Mouse (Mus musculus) embryonic facial prominence, embryonic 11.5 days (tissue): Measurements from ENCODE around the gene Ccdc85c. TPM values are rescaled to one million over a fixed set of nuclear protein-coding genes. Genes with fewer than 3 reads are reported as not detected.

Experiments
- ATAC-seq: fragments of 200-750 bp; cut with Nextera tagmentation; replicated peaks from 2 replicates; pipeline ENCODE4 v1.8.0; 2017; ENCODE audit warnings: low read depth; ENCODE audit not compliant: insufficient number of reproducible peaks, low FRiP score, low TSS enrichment
- DNase-seq: peaks from one replicate; pipeline ENCODE4 v3.0.0-alpha.2; 2015; ENCODE audit warnings: low spot score
- H3K27ac ChIP-seq: fragments of 300-500 bp; sonication (generic); replicated peaks from 2 replicates; pipeline ENCODE4 v1.5.1; 2014; ENCODE audit warnings: mild to moderate bottlenecking, low read depth, low read length, control low read depth
- H3K27me3 ChIP-seq: fragments of 300-500 bp; sonication (generic); 2 replicates; pipeline ENCODE4 v1.6.1; 2014; ENCODE audit warnings: mild to moderate bottlenecking, low read length, moderate library complexity, mixed read lengths; ENCODE audit not compliant: control insufficient read depth, insufficient read depth
- H3K36me3 ChIP-seq: fragments of 300-500 bp; sonication (generic); replicated peaks from 2 replicates; pipeline ENCODE4 v1.6.1; 2014; ENCODE audit warnings: low read depth, mild to moderate bottlenecking, low read length, moderate library complexity, mixed read lengths; ENCODE audit not compliant: control insufficient read depth, insufficient read depth
- H3K4me1 ChIP-seq: fragments of 300-500 bp; sonication (generic); 2 replicates; pipeline ENCODE4 v1.6.1; 2014; ENCODE audit warnings: low read length, mixed read lengths; ENCODE audit not compliant: control insufficient read depth, insufficient read depth
- H3K4me2 ChIP-seq: fragments of 300-500 bp; sonication (generic); 2 replicates; pipeline ENCODE4 v1.6.1; 2014; ENCODE audit warnings: low read depth, mild to moderate bottlenecking, control low read depth, low read length, moderate library complexity
- H3K4me3 ChIP-seq: fragments of 300-500 bp; sonication (generic); 2 replicates; pipeline ENCODE4 v1.5.1; 2014; ENCODE audit warnings: low read depth, low read length, control low read depth
- H3K9ac ChIP-seq: fragments of 300-500 bp; sonication (generic); replicated peaks from 2 replicates; pipeline ENCODE4 v1.6.1; 2014; ENCODE audit warnings: mild to moderate bottlenecking, control low read depth, low read length
- H3K9me3 ChIP-seq: fragments of 300-500 bp; sonication (generic); replicated peaks from 2 replicates; pipeline ENCODE4 v1.6.1; 2016; ENCODE audit warnings: mild to moderate bottlenecking, low read length, inconsistent platforms, mixed read lengths; ENCODE audit not compliant: control insufficient read depth
- WGBS: fragments of 180-500 bp; shearing (Covaris S2); extraction: QIAGEN DNeasy Blood & Tissue Kit; methylation state at CpG from one replicate; pipeline ENCODE4 v1.1.7; 2014; 5-methylcytosine and 5-hydroxymethylcytosine counted together
- polyA plus RNA-seq: library from polyadenylated mRNA; unstranded; fragments of >200 nt; fragmentation: Nextera tagmentation; extraction: Ambion mirVana; gene quantifications from 2 replicates; pipeline ENCODE4 v1.2.1, GENCODE M21; 2014

The Ccdc85c gene
- polyA plus RNA-seq: 8.4 and 9.8 TPM in 2 replicates

- H3K4me3 ChIP-seq: peak within 1 kb of the TSS; percentile 79
- H3K9me3 ChIP-seq: no peaks in the 10 kb centered on the region
- under 1% methylated on average over 77 of the region's 120 CpGs for WGBS
- no peaks in the 10 kb centered on the region for H3K36me3 ChIP-seq
- ATAC-seq: no peak
- peak; percentile 57 for DNase-seq
- H3K9ac ChIP-seq: peak within 1 kb of the TSS; percentile 84
- peak within 1 kb of the TSS; percentile 85 for H3K27ac ChIP-seq
- peak within 1 kb of the TSS; percentile 100 for H3K4me2 ChIP-seq
- no peaks in the 10 kb centered on the region for H3K27me3 ChIP-seq
- peaks cover 17% of the 10 kb centered on the region for H3K4me1 ChIP-seq
These were observed at the start of gene Ccdc85c for GRCm38 (mm10) chr12:108274661-108275507. Gene Ccdc85c, minus strand, starts transcription at chr12:108275425.

GRCm38 (mm10) chr12:108320096-108320495 is 44.9 kb upstream of the Ccdc85c start:
- no peaks in the 10 kb centered on the region for H3K36me3 ChIP-seq
- H3K27me3 ChIP-seq: peaks cover 50% of the 10 kb centered on the region
- H3K9ac ChIP-seq: no peak overlapping the region
- no peak overlapping the region for H3K27ac ChIP-seq
- H3K4me2 ChIP-seq: no peak overlapping the region
- ATAC-seq: no peak
- peaks cover 6% of the 10 kb centered on the region for H3K4me1 ChIP-seq
- H3K9me3 ChIP-seq: no peaks in the 10 kb centered on the region
- DNase-seq: no peak
- 10% methylated on average over 8 of the region's 8 CpGs for WGBS
- no peak overlapping the region for H3K4me3 ChIP-seq

- H3K4me3 ChIP-seq: peak overlapping the region; percentile 8; the same call in 1 of the 2 replicates
- peaks cover 50% of the 10 kb centered on the region for H3K27me3 ChIP-seq
- peak overlapping the region; percentile 30; the same call in 1 of the 2 replicates for H3K4me2 ChIP-seq
- peak overlapping the region; percentile 18; the same call in 1 of the 2 replicates for H3K9ac ChIP-seq
- H3K9me3 ChIP-seq: no peaks in the 10 kb centered on the region
- H3K27ac ChIP-seq: no peak overlapping the region
- no peak for ATAC-seq
- H3K36me3 ChIP-seq: no peaks in the 10 kb centered on the region
- 7% methylated on average over 37 of the region's 37 CpGs for WGBS
- peaks cover 6% of the 10 kb centered on the region for H3K4me1 ChIP-seq
- DNase-seq: no peak
These were observed 43.3 kb upstream of the Ccdc85c start for GRCm38 (mm10) chr12:108318499-108318898.

- no peak for ATAC-seq
- no peaks in the 10 kb centered on the region for H3K36me3 ChIP-seq
- H3K4me2 ChIP-seq: peak overlapping the region; percentile 30; the same call in 1 of the 2 replicates
- no peak for DNase-seq
- peaks cover 6% of the 10 kb centered on the region for H3K4me1 ChIP-seq
- peak overlapping the region; percentile 8; the same call in 1 of the 2 replicates for H3K4me3 ChIP-seq
- 10% methylated on average over 18 of the region's 18 CpGs for WGBS
- H3K27me3 ChIP-seq: peaks cover 50% of the 10 kb centered on the region
- H3K9me3 ChIP-seq: no peaks in the 10 kb centered on the region
- no peak overlapping the region for H3K27ac ChIP-seq
- no peak overlapping the region for H3K9ac ChIP-seq
These were observed 42.7 kb upstream of the Ccdc85c start for GRCm38 (mm10) chr12:108317826-108318430.

GRCm38 (mm10) chr12:108317201-108317738 is 42.0 kb upstream of the Ccdc85c start:
- no peak overlapping the region for H3K27ac ChIP-seq
- ATAC-seq (no peak), DNase-seq (peak; percentile 39)
- peaks cover 6% of the 10 kb centered on the region for H3K4me1 ChIP-seq
- no peaks in the 10 kb centered on the region for H3K9me3 ChIP-seq
- peaks cover 50% of the 10 kb centered on the region for H3K27me3 ChIP-seq
- no peak overlapping the region for H3K4me2 ChIP-seq
- WGBS: 2% methylated on average over 9 of the region's 9 CpGs
- no peak overlapping the region for H3K4me3 ChIP-seq
- H3K9ac ChIP-seq: no peak overlapping the region
- H3K36me3 ChIP-seq: no peaks in the 10 kb centered on the region

GRCm38 (mm10) chr12:108316655-108317054 is 41.4 kb upstream of the Ccdc85c start:
- no peak overlapping the region for H3K27ac ChIP-seq
- no peak for DNase-seq

GRCm38 (mm10) chr12:108315818-108316217 is 40.6 kb upstream of the Ccdc85c start:
- Histone ChIP-seq H3K27ac (no peak overlapping the region), H3K36me3 (no peaks in the 10 kb centered on the region), H3K4me1 (peaks cover 6% of the 10 kb centered on the region), H3K9me3 (no peaks in the 10 kb centered on the region), H3K4me2 (no peak overlapping the region), H3K27me3 (peaks cover 50% of the 10 kb centered on the region), H3K4me3 (no peak overlapping the region), H3K9ac (no peak overlapping the region)
- WGBS: 36% methylated on average over 10 of the region's 10 CpGs
- ATAC-seq (no peak), DNase-seq (no peak)

More at GRCm38 (mm10) chr12:108316655-108317054, 41.4 kb upstream of the Ccdc85c start:
- H3K9me3 ChIP-seq: no peaks in the 10 kb centered on the region
- no peak for ATAC-seq
- H3K4me3 ChIP-seq: no peak overlapping the region
- H3K4me1 ChIP-seq: peaks cover 6% of the 10 kb centered on the region
- 17% methylated on average over 6 of the region's 6 CpGs for WGBS
- peaks cover 50% of the 10 kb centered on the region for H3K27me3 ChIP-seq
- no peak overlapping the region for H3K9ac ChIP-seq
- no peak overlapping the region for H3K4me2 ChIP-seq
- H3K36me3 ChIP-seq: no peaks in the 10 kb centered on the region
